Mouse (Mus musculus) retina, postnatal 7 days (tissue): ENCODE measurements around the gene Spo11.

Source experiments
- DNase-seq: peaks from one replicate; pipeline ENCODE4 v3.0.0-alpha.2; 2012; ENCODE audit warnings: low read depth, low spot score

Gene Spo11

GRCm38 (mm10) chr2:172977409-172978130, at the start of gene Spo11:
Spo11 (plus strand) TSS chr2:172977700.
- DNase-seq: no peak

- DNase-seq: no peak
These were observed 47.5 kb upstream of the Spo11 start for GRCm38 (mm10) chr2:172929905-172930436.

- DNase-seq: no peak
These were observed 46.2 kb upstream of the Spo11 start for GRCm38 (mm10) chr2:172931137-172931898.

GRCm38 (mm10) chr2:172933631-172934419, 43.7 kb upstream of the Spo11 start:
- no peak for DNase-seq

GRCm38 (mm10) chr2:172934420-172934788, 43.1 kb upstream of the Spo11 start:
- DNase-seq: no peak

- DNase-seq: no peak
These were observed 42.4 kb upstream of the Spo11 start for GRCm38 (mm10) chr2:172934891-172935740.

- DNase-seq: no peak
These were observed 41.5 kb upstream of the Spo11 start for GRCm38 (mm10) chr2:172935776-172936562.

- no peak for DNase-seq
These were observed 40.7 kb upstream of the Spo11 start for GRCm38 (mm10) chr2:172936844-172937243.

- no peak for DNase-seq
These were observed 39.9 kb upstream of the Spo11 start for GRCm38 (mm10) chr2:172937326-172938190.

GRCm38 (mm10) chr2:172938761-172939638, 38.5 kb upstream of the Spo11 start:
- DNase-seq: no peak

GRCm38 (mm10) chr2:172939639-172940002, 37.9 kb upstream of the Spo11 start:
- DNase-seq: no peak

GRCm38 (mm10) chr2:172940003-172940798, 37.3 kb upstream of the Spo11 start, which contains the start of gene Bmp7:
Bmp7 (minus strand) TSS chr2:172940321.
- DNase-seq: no peak

- no peak for DNase-seq
These were observed 36.7 kb upstream of the Spo11 start for GRCm38 (mm10) chr2:172940799-172941163.

- DNase-seq: no peak
These were observed 28.4 kb upstream of the Spo11 start for GRCm38 (mm10) chr2:172949051-172949450.

- DNase-seq: no peak
These were observed 27.3 kb upstream of the Spo11 start for GRCm38 (mm10) chr2:172950119-172950676.

- no peak for DNase-seq
These were observed 26.8 kb upstream of the Spo11 start for GRCm38 (mm10) chr2:172950722-172951121.

- DNase-seq: no peak
These were observed 25.5 kb upstream of the Spo11 start for GRCm38 (mm10) chr2:172951976-172952375.
